Mouse (Mus musculus): ENCODE measurements around the gene Ankrd33. TPM values are rescaled to one million over a fixed set of nuclear protein-coding genes. Genes with fewer than 3 reads are reported as not detected.

Gene Ankrd33
- polyA plus RNA-seq, 1 experiment from 2014 or later: not detected

DNA sequence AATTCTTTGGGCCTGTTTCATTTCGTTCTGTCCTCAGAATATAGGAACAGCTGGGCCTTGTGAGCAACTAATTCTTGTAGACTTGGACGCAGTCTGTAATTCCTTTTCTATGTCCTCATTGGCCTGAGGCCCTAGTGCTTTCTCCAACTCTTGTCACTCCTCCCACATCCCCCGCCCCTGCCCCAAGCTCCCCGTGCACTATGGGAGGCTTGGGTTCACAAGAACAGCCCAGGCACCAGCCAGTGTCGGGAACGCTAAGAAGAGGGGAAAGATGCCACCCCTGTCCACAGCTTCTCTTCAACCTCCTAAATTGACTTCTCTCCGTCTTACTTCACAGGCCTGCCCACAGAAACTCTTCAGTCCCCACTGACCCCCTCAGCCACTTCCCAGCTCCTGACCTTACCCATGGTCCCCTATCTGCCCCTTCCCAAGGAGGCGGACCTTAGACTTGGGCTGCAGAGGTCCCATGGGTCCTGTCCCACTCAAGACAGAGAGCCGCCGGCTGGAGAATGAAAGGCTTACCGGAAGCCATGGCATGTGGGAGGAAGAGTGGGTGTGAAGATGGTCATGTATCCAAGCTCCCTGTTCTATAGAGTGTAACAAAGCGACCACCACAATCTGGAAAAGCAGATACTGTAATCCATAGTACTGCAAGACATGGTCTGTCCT lies 11.5 kb downstream of the Ankrd33 start:
- Histone ChIP-seq H3K36me3 (replicated peaks; ENCODE audit: insufficient read depth, low read length) (no peaks in the 10 kb centered on the region), H3K4me1 (ENCODE audit: insufficient read depth) (peaks cover 11% of the 10 kb centered on the region), H3K9ac (replicated peaks) (no peak overlapping the region), H3K27me3 (ENCODE audit: insufficient read depth, low read length) (peaks cover 31% of the 10 kb centered on the region), H3K27ac (ENCODE audit: low read depth) (no peak overlapping the region), H3K4me2 (ENCODE audit: low read depth, low read length) (no peak overlapping the region), H3K9me3 (ENCODE audit: low read length) (no peaks in the 10 kb centered on the region), H3K4me3 (ENCODE audit: low read depth, low read length) (no peak overlapping the region)
- no peak for DNase-seq
- no peak for ATAC-seq
- TF ChIP-seq EP300 (IDR thresholded peaks at IDR 0.05; ENCODE audit: low read depth) (no peak), CTCF (IDR thresholded peaks at IDR 0.05; ENCODE audit: low read depth) (no peak)
- 75% methylated on average over 12 of the region's 12 CpGs for WGBS (ENCODE audit: insufficient replicate concordance)

DNA sequence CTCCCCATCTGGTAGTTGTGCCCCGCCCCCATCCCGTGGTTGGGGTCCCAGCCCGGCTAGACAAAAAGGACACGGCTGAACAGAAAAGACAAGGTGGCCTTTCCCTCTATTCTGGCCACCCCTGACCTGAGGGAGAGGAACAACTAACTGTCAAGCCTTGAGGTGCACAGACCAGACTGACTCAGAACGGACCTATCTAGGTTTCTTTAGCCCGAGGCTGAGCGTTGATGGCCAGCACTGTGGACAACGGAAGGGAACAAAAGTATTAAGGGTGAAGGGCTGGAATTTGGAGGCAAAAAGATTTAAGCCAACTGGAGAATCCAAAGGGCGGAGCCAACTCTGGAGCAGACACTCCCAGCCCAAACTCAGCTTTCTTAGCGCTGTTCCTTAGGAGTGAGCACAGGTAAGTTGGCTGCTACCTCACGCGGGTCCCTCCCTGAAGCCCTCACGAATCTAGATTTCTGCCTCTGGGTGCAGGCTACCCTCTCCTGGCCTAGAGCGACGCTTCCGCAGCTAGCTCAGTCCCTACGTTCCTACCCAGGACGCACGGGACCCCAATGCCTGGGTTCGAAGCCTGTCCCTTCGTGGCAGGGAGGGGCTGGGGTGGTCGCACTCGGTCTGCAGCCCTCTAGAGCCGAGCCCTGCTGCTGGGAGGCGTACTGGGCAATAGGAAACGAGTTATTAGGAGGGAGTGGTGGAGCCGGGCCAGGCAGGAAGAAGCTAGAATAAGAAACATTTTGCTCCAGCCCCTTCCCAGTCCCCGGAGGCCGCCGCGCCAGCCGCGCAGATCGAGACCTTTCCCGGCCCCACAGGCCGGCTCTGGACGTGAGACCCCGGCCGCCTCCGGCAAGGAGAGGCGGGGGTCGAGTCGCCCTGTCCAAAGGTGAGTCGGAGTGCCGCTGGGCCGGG lies 12.9 kb downstream of the Ankrd33 start, which contains the start of gene Acvrl1:
Gene Acvrl1 (plus strand): TSS at position 342 of the 909 bp plus-strand sequence.
- Histone ChIP-seq H3K36me3 (replicated peaks; ENCODE audit: insufficient read depth, low read length) (no peaks in the 10 kb centered on the region), H3K9ac (replicated peaks) (peak within 1 kb of the TSS; percentile 47; the same call in 1 of the 2 replicates), H3K4me1 (ENCODE audit: insufficient read depth) (peaks cover 12% of the 10 kb centered on the region), H3K27me3 (ENCODE audit: insufficient read depth, low read length) (peaks cover 31% of the 10 kb centered on the region), H3K4me2 (ENCODE audit: low read depth, low read length) (peak within 1 kb of the TSS; percentile 63), H3K4me3 (ENCODE audit: low read depth, low read length) (peak within 1 kb of the TSS; percentile 38), H3K27ac (ENCODE audit: low read depth) (no peak within 1 kb of the TSS), H3K9me3 (ENCODE audit: low read length) (no peaks in the 10 kb centered on the region)
- no peak for TF ChIP-seq EP300 (IDR thresholded peaks at IDR 0.05; ENCODE audit: low read depth)
- no peak for TF ChIP-seq CTCF (IDR thresholded peaks at IDR 0.05; ENCODE audit: low read depth)
- ATAC-seq (no peak), DNase-seq (no peak)
- WGBS (ENCODE audit: insufficient replicate concordance): 4% methylated on average over 46 of the region's 46 CpGs

GRCm38 (mm10) chr15:101129412-101129811 lies 13.9 kb downstream of the Ankrd33 start:
- Histone ChIP-seq H3K27me3 (ENCODE audit: insufficient read depth, low read length) (peaks cover 33% of the 10 kb centered on the region), H3K9me3 (ENCODE audit: low read length) (no peaks in the 10 kb centered on the region), H3K4me2 (ENCODE audit: low read depth, low read length) (peak overlapping the region; percentile 63; the same call in 1 of the 2 replicates), H3K9ac (replicated peaks) (no peak overlapping the region), H3K36me3 (replicated peaks; ENCODE audit: insufficient read depth, low read length) (no peaks in the 10 kb centered on the region), H3K4me3 (ENCODE audit: low read depth, low read length) (peak overlapping the region; percentile 38), H3K4me1 (ENCODE audit: insufficient read depth) (peaks cover 12% of the 10 kb centered on the region), H3K27ac (ENCODE audit: low read depth) (no peak overlapping the region)
- TF ChIP-seq EP300 (IDR thresholded peaks at IDR 0.05; ENCODE audit: low read depth): no peak
- no peak for TF ChIP-seq CTCF (IDR thresholded peaks at IDR 0.05; ENCODE audit: low read depth)
- 36% methylated on average over 5 of the region's 5 CpGs for WGBS (ENCODE audit: insufficient replicate concordance)
- ATAC-seq (no peak), DNase-seq (no peak)

- Histone ChIP-seq H3K4me3 (ENCODE audit: low read depth, low read length) (no peak overlapping the region), H3K4me1 (ENCODE audit: insufficient read depth) (peaks cover 12% of the 10 kb centered on the region), H3K9me3 (ENCODE audit: low read length) (no peaks in the 10 kb centered on the region), H3K36me3 (replicated peaks; ENCODE audit: insufficient read depth, low read length) (no peaks in the 10 kb centered on the region), H3K27ac (ENCODE audit: low read depth) (no peak overlapping the region), H3K4me2 (ENCODE audit: low read depth, low read length) (no peak overlapping the region), H3K27me3 (ENCODE audit: insufficient read depth, low read length) (peaks cover 33% of the 10 kb centered on the region), H3K9ac (replicated peaks) (no peak overlapping the region)
- WGBS (ENCODE audit: insufficient replicate concordance): 21% methylated on average over 11 of the region's 11 CpGs
- DNase-seq (no peak), ATAC-seq (no peak)
- TF ChIP-seq EP300 (IDR thresholded peaks at IDR 0.05; ENCODE audit: low read depth): no peak
- no peak for TF ChIP-seq CTCF (IDR thresholded peaks at IDR 0.05; ENCODE audit: low read depth)
These were observed 15.9 kb downstream of the Ankrd33 start for GRCm38 (mm10) chr15:101131498-101131897.

GRCm38 (mm10) chr15:101132041-101132440 lies 16.5 kb downstream of the Ankrd33 start:
- Histone ChIP-seq H3K9me3 (ENCODE audit: low read length) (no peaks in the 10 kb centered on the region), H3K4me1 (ENCODE audit: insufficient read depth) (peaks cover 12% of the 10 kb centered on the region), H3K27me3 (ENCODE audit: insufficient read depth, low read length) (peaks cover 33% of the 10 kb centered on the region), H3K36me3 (replicated peaks; ENCODE audit: insufficient read depth, low read length) (no peaks in the 10 kb centered on the region), H3K27ac (ENCODE audit: low read depth) (no peak overlapping the region), H3K9ac (replicated peaks) (no peak overlapping the region), H3K4me2 (ENCODE audit: low read depth, low read length) (no peak overlapping the region), H3K4me3 (ENCODE audit: low read depth, low read length) (no peak overlapping the region)
- no peak for ATAC-seq
- 55% methylated on average over 6 of the region's 6 CpGs for WGBS (ENCODE audit: insufficient replicate concordance)
- DNase-seq: no peak
- no peak for TF ChIP-seq EP300 (IDR thresholded peaks at IDR 0.05; ENCODE audit: low read depth)
- no peak for TF ChIP-seq CTCF (IDR thresholded peaks at IDR 0.05; ENCODE audit: low read depth)

DNA sequence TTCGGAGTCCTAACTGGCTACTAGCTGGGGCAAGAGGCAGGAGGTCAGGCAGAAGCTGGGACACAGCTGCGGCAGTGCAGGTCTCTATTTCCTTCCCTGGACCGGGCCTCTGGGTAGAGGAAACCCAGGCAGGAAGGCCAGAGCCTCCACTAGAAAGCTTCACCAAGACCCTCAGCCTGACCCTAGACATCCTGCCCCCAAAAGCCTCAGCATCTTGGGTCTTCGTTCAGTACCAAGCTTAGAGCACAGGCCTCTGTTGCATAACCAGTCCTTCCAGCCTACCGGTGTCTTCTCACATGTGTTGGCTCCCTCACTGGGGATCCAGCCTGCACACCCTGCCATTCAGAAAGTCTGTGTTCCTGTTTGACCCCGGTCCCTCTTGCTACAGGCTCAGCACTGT lies 17.2 kb downstream of the Ankrd33 start:
- H3K4me2 ChIP-seq (ENCODE audit: low read depth, low read length): no peak overlapping the region
- H3K27ac ChIP-seq (ENCODE audit: low read depth): no peak overlapping the region
- no peaks in the 10 kb centered on the region for H3K36me3 ChIP-seq (replicated peaks; ENCODE audit: insufficient read depth, low read length)
- peaks cover 33% of the 10 kb centered on the region for H3K27me3 ChIP-seq (ENCODE audit: insufficient read depth, low read length)
- no peak overlapping the region for H3K9ac ChIP-seq (replicated peaks)
- WGBS (ENCODE audit: insufficient replicate concordance): 39% methylated on average over 6 of the region's 6 CpGs
- H3K4me1 ChIP-seq (ENCODE audit: insufficient read depth): peaks cover 12% of the 10 kb centered on the region
- ATAC-seq (no peak), DNase-seq (no peak)
- no peak overlapping the region for H3K4me3 ChIP-seq (ENCODE audit: low read depth, low read length)
- no peaks in the 10 kb centered on the region for H3K9me3 ChIP-seq (ENCODE audit: low read length)
- no peak for TF ChIP-seq CTCF (IDR thresholded peaks at IDR 0.05; ENCODE audit: low read depth)
- no peak for TF ChIP-seq EP300 (IDR thresholded peaks at IDR 0.05; ENCODE audit: low read depth)

Data from liver, postnatal 0 days (tissue).